Mouse (Mus musculus): ENCODE measurements around the gene Adora1.

Gene Adora1

DNA sequence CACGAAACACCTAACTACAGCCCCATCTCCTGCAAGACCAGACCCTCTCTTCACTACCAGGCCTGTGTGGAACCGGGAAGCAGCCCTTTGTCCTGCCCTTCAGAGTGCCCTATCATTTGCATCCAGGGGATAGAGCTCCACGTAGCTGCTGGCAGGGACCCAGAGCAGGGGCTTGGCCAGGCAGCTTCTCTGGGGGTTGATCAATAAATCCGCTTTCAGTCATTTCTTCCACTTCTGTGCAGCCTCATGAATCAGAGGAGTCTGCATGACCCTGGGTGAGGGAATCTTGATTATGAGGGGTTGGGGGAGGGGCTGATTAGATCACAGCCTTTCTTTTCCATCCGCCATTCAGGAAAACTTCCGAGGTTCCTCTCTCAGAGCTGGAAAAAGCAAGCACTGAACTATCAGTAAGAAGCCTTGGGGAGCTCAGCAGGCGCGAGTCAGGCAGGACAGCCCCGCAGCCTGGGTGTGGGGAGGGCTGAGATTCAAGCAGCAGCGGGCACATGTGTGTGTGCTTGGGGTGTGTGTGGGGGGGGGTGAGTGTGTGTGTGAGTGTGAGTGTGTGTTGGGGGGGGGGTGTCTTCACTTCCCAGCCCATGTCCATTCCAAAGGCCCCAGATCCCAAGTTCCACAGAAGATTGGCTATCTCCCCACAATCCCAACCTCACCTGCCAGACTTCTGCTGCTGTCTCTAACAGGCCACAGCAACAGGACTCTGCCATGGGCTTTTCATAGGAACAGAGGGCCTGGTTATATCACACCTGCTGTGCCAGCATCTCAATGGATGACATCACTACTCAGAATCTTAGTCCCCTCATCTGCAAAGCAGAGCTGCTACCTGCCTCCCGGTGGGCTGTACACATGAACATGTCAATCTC is 19.2 kb downstream of the Adora1 start:
- DNase-seq: no peak

DNA sequence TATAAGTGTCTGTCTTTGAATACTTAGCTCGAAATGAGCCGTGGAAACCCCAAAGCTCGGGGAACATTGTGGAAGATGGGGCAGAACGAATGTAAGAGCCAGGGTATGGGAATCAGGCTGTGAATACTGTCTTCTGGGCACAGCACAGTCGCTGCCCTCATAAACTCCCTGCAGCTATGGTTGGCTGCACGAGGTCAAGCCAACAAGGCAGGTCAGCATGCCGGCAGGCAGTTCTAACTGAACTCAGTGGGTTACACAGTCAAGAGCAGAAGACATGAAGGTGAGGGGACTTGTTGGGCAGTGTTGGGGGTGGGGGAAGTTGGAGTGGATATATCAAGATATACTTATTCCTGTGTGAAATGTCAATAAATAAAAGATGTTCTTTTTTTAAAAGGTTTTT is 20.2 kb downstream of the Adora1 start:
- peak; percentile 16 for DNase-seq

DNA sequence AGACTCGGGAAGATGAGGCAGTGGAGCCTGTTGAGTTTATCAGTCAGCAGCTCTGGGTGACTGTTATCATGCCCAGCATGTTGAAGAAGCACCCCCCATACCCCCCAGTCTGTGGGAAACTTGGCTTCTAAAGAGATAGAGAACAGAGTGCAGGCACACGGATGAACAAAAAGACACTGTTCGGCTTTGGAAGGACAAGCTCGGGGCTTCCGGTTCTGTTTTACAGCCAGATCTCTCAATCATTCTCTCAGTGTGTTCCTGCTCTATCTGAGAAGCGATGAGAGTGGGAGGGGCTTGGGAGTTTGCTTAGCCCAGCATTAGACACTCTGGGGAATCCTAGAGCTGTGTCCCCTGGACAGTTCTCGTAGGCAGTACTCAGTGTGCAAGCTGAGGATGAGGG is 21.8 kb downstream of the Adora1 start:
- DNase-seq: peak; percentile 18

DNA sequence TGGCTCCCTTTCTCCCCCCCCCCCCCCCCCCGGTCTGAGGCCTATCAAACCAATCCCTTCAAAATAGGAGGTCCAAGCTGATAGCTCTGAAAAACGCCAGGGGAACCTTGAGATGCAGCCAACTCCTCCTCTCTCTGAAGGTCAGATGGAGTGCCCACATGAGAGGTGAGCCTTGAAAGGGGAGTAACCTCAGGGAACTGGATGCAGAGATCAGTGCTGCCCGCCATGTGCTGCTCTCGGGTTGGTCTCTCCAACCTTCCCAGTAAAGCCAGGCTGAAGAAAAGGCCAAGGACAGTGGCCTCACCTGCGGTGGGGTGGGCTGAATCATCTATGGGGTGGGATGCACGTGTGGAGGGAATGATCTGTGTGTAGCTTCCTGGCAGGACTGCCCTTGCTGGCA is 22.9 kb downstream of the Adora1 start:
- no peak for DNase-seq

DNA sequence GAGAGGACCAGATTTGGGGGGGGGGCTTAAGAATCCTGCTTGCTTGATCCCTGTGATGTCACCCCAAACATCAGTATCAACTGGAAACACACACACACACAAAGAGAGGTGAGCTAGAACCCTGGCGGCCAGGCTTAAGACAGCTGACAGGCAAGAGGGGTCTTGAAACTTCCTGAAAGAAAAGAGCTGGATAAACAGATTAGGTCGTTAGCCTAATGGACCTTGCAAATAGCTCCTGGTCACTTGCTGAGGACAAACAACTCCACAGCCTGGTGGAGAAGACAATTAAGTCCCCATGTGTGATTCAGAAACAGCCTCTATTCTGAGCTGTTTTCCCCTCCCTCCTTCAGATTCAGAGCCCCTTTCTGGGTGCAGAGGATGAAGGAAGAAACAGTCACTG is 23.6 kb downstream of the Adora1 start:
- DNase-seq: no peak

DNA sequence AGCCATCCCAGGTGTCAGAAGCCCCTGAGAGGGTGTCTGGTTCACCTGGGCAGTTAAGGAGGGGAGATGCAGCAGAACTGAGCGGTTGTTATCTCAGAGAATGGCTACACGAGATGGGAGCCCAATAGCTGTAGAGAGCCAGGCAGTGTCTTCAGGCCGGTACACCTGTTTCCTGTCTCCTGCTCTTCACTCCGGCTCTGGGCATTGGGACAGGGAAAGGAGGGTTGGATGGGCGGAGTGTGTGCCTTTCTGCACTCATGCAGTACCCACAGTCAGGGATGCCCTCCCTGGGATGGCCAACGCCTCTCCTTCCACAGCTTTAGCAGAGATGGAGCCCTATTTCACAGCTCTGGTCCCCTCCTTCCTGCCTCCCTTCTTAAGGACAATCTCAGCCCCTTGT is 24.2 kb downstream of the Adora1 start:
- no peak for DNase-seq

DNA sequence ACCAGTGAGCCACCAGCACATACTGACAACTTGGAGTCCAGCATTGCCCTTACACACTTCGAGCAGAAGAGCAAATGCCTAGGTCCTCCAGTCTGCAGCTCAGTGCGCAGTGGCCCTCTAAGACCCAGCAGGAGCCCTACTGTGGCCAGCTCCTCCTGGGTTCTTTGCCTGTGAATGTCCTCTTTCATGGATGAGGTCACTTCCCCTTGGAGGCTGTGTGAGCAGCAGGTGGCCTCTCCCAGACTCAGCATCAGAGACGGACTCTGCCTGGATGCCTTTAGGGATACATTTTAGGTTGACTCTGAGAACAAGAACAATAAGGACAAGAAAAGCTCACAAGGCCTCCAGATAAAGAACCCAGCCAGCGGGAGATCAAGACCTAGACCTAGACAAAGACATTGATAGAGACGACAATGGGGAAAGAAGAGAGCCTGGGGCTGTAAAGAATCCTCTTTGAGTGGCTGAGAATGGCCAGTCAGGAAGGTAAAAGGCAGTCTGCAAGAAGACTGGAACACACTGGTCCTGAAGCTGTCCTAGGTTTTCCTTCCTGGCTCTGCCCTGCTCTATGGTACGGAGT is 25.0 kb downstream of the Adora1 start:
- no peak for DNase-seq

DNA sequence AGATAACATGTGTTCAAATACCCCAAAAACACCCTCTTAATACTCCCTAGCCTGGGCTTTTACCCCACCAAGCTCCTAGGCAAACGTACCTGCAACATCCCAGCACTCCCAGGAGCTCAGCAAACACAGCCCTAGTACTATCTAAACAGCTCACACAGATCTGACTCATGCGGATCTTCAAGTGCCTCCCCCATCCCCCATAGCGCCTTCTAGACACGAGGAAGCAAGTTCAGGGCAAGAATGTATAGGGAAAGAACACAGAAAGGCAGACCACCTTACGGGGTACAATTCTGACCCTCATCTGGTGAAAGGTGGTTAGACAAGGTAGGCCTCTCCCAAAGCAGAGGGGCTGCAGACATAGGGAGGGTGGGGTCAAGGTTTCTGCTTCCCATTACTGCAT is 29.1 kb downstream of the Adora1 start:
- no peak for DNase-seq

DNA sequence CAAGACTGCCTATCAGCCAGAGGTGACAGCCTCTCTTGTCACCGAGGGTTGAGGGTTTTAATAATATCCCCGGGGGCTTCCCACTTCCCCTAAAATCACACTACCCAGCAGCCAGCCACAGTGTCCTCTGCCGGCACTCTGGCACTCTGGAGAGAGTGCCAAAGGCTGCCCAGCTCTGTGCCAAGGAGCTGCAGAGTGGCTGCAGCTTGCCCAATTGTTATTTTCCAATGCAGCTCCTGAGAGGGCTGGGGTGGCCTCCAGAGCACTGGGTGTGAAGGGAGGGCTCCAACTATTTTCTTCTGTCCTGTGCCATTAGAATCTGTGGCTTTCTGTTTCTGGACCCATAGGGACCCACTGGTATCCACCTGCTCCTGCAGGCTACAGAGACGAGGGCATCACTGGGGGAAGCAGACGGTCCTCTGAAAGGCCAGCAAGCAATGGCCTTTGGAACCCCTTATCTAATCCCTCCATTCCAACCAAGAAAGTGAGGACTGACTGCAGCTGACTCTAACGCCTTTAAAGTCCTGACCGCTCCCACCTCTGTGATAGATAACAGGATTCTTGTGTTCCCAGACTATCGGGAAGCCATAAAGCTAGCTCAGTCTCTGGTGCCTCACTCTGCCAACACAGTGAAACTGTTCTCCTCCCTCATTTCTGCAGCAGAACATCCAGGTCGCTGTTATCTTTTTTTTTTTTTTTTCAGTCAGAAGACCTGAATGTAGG is 29.8 kb downstream of the Adora1 start:
- DNase-seq: no peak

DNA sequence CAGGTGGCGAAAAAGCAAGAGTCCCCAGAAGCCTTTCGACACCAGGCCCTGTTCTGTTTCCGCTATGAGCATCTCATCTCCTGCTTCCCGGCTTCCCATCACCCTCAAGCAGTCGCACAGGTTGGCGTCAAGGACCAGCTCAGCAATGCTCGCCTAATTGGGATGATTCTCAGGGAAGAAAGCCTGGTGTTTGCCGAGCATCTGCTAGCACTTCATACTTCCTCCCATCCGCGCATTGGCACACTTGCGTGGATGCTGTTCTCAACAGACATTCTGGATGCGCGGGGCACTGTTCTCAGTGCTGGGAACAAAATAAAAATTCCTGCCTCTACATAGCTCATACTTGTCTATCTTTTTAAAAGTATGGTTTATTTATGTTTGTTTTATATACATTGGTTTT is 31.0 kb downstream of the Adora1 start:
- DNase-seq: no peak

DNA sequence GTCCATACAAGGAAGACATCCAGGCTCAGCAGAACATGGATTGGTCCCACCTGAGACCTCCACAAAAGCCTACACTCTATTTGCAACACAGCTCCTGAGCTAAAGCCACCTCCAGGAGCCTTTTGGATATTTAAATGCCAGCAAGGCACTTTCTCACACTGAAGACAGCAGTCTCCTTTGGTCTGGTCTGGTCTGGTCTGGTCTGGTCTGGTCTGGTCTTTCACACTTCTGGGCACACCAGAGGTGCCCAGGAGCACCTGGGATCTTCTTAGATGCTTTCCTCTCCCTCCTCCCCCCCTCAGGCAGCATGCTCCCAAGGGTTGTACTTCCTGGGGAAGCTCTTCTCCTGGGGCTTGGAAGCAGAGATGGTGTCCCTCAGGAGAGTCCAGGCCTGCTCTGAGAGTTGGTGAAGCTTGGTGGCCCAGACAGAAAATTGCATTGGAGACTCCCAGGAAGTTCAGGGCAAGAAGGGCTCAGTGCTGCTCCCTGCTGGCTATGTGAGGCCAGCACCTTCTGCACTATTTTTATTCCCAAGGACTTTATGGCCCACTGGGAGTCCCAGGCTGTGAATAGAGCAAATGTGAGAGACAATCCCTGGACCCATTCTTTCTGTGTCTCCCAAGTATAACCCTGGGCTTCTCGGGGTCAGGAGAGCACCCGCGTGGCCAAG is 33.3 kb downstream of the Adora1 start:
- DNase-seq: peak; percentile 66

DNA sequence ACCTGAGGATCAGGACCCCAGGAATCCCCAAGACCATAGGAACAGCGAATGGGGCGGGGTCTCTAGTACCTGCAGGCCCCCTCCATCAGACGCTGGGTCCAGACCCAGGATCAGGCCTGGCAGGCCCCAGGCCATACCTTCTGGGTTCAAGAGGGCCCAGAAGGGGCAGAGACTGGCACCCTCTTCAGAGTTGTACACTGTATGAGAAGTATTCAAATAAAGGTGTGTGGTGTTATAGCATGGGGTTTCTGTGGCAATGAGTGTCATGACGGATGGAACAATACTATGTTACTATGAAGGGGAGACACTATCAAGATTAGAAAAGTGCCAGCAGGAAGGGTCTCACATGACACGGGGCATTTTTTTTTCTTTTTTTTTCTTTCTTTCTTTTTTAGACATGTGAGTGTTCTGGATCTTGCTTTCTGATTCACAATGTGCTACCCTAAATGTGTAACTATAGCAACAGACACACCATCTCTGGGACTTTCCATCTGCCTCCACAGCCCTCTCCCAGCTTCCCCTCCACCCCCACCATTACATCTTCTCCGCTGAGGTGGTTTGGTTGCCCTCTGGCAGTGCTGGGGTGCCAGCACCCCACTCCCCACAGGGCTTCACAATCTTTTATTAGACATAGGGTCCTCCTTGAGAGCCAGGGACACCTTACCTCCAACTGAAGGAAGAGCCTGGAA is 34.1 kb downstream of the Adora1 start:
- DNase-seq: no peak

DNA sequence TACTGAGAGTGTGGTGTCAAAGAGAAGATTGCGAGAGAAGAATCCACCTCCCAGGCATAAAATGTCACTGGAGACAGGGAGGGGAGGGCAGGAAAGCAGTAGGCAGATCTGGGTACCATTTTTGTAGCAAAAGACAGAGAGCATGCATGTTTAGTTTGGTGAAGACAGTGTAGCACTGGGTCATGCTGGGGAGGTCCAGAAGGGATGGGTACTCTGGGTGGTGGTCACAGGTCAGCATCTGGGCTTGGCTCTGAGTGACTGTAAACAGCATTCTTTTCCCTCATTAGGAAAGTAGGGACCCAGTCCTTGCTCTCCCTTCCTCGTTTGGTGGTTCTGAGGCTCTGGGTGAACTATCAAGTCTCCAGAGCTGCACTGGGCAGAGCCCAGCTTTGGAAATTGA is 34.8 kb downstream of the Adora1 start:
- DNase-seq: no peak

DNA sequence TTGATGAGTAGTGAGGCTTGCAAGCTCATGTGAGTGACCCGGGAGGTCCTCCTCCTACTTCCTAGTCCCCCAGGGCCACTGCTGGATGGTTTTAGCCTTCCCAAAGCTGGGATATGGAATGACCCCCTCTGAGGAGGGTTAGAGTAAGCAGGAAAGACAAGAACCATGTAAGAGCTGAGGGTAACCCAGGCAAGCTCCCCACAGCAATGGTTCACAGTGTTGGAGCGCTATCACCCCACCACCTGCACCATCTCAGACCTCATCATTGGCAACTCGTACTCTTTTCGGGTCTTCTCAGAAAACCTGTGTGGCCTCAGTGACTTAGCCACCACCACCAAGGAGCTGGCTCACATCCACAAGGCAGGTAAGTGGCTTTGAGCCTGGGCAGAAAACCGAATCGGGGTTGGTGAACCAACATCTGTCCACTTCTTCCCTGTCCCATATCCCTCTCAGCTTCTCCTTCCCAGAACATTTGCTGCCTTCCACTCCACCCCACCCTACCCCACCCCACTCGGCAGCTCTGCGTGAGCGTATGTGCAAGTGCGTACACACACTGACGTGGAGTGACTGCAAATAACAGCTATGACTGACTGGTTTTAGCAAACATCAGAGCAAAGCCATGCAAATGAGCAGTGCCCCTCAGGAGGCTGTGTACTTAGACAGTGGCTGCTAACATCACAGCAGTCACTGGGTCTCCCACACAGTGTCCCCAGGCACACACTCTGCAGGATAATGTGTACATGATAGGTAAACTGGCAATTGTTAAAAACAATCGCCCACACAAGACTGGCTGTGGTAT is 36.8 kb downstream of the Adora1 start:
- DNase-seq: no peak

DNA sequence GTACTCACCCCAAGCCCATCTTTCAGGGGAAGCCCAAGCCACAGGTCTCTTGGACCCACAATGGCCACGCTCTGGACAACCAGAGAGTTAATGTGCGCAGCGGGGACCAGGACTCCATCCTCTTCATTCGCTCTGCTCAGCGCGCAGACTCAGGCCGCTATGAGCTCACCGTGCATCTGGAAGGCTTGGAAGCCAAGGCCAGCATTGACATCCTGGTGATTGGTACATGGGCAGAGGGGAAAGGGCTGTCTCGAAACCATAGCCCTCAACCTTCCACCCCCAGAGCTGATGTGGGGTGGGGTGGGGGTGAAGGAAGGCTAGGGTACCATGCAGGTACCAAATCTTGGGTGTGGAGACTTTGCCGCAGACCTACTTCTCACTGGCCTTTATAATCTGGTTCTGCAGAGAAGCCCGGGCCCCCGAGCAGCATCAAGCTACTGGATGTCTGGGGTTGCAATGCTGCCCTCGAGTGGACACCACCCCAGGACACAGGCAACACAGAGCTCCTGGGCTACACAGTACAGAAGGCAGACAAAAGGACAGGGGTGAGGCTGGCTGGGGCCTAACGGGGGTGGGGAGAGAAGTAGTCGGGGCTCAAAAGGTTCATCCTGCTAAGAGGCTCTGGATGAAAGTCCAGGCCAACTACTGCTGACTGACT is 37.8 kb downstream of the Adora1 start:
- DNase-seq: no peak

DNA sequence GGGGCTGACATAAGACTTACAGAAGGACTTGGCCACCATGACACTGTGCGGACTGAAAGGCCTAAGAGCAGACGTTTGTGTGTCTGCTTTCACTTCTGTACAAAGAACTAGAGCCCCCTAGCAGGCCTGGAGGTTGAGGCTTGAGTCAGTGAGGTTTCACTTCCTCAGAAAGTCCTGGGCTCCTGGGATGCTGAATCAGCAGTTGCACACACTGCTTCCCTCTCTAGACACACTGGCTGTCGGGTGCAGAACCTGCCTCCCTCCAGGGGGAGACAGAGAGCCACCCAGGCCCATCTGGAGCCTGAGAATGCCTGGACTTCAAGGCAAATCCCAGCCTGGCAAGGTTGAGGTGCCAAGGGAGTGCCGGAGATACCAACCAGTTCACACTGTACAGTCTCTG is 38.8 kb downstream of the Adora1 start:
- peak; percentile 70 for DNase-seq

DNA sequence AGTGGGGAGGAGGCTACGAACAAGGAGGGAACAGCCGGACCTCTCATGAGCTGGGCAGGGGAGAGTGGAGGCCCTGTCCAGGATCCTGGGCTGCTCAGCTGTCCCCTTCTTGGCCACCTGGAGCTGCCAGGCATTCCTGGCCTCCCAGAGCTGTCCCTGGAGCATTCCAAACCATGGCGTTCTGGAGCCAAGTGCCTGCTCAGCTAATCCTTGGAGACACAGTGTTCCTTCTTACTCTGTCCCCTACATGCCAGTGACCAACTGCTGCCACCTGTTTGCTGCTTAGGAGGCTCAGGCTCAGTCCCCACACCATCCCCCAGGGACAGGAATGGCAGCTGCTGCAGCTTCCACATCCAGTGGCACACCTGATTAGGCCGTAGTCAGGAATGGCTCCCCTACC is 39.3 kb downstream of the Adora1 start:
- DNase-seq: peak; percentile 17

DNA sequence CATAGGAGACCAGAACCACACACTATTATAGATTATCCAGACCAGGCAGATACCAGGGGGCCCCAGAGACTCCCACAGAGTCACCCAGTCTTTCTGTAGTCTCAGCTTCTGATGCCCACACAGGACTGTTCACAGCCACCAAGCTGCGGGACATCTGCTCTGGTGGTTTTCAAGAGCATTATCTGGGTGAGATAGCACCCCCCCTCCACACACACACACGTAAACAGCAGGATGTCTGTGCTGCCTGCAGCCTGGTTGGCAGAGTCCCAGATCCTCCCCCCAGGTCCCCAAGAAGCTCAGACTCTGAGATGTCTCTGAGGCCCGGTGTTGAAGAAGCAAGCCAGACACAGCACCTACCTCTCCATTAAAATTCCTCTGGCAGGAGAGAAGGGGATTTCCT is 39.7 kb downstream of the Adora1 start:
- no peak for DNase-seq

DNA sequence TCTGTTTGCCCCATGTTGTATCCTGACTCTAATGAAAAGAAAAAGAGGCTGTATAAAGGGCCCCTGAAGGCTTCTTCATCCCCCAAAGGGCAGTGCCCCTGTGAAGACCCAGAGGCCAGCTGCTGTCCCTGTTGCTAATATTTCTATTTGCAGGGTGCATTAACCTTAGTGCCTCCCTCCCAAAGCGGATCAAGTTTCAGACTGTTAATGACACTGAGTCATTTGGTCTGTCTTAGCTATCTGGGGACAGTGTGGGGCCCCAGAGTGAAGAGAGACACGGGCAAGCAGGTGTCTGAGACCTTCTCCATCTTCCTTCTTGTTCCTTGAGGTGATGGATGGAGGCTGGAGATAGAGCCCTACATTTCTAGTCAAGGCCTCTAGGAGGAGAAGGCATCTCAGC is 40.1 kb downstream of the Adora1 start:
- no peak for DNase-seq

DNA sequence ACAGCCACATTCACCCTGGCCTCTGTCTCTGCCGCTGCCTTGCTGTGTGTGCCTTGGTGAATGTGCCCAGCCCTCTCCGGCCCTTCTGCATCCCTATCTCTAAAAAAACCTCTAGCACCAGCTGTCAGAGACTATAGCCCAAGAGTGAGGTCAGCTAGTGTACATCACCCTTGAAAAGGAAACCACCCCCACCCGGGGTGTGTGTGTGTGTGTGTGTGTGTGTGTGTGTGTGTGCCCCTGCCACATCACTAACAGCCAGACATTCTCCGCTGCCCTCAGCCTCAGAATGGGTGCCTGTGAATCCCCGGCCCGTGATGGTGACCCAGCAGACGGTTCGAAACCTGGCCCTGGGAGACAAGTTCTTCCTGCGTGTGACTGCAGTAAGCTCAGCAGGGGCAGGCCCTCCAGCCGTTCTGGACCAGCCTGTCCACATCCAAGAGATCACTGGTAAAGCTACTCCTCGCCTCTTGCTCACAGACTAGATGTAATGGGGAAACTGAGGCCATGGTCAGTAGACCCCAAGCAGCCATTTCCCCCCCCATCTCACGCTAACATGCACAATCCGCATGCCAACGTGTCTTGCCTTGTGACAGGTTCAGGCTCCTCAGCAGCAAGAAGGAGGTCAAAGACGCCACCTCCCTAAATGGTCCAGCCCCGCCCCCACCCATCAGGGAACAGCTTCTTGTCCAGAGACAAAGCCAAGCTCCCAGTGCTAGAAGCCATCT is 40.8 kb downstream of the Adora1 start:
- DNase-seq: no peak

Measured in kidney, postnatal 14 days (tissue).